Comparison of ENCODE assay signal across 31 mouse cellular contexts in the genomic region with DNA sequence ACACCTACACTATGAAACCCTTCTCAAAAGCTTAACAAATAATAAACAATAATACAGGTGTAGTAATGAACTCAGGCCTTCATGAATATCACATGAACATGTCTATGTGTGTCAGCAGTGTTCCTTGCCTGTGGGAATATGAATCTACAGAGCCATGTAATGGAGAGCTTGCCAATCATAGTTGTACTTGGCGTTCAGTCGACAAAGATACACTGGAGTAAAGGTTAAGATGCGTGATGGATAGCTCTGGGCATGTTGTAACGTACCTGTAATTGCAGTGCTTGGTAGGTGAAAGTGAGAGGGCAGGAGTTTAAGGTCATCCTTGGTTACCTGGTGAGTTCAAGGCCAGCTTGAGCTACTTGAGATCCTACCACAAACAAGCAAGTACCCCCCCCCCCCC.
"Had no signal": no experiment of that assay in that cellular context is flagged by ENCODE, and none has a peak within 500 bp of the region (broad histone marks: within the 10 kb centered on the region; RNA-seq: fewer than 3 reads in every experiment).

No protein-coding gene starts in this region.

- H3K27me3 ChIP-seq: limb, embryonic 15.5 days; lung, embryonic 15.5 days; midbrain, embryonic 15.5 days had no signal

- DNase-seq: left cerebral cortex, postnatal 4 days; liver; liver, embryonic 13.5 days; lung, adult 18-20 months; lung, adult 2 months; lung, embryonic 14.5 days; lung, postnatal 10 days; lung, postnatal 14 days; lung, postnatal 36 days; lung, postnatal 4 days; midbrain, embryonic 14.5 days had no signal

- H3K27ac ChIP-seq: left cerebral cortex, adult 2 months; limb, embryonic 10.5 days; limb, embryonic 12.5 days; limb, embryonic 13.5 days; limb, embryonic 15.5 days; liver, embryonic 12.5 days; liver, embryonic 13.5 days; liver, embryonic 14.5 days; liver, embryonic 15.5 days; lung, embryonic 15.5 days; macrophage; midbrain, embryonic 10.5 days; midbrain, embryonic 12.5 days; midbrain, embryonic 13.5 days; midbrain, embryonic 15.5 days had no signal

- H3K4me2 ChIP-seq: limb, embryonic 12.5 days; limb, embryonic 13.5 days; limb, embryonic 15.5 days; liver, embryonic 11.5 days; liver, embryonic 12.5 days; liver, embryonic 13.5 days; liver, embryonic 15.5 days; lung, embryonic 14.5 days; lung, embryonic 15.5 days; midbrain, embryonic 11.5 days; midbrain, embryonic 12.5 days; midbrain, embryonic 13.5 days; midbrain, embryonic 15.5 days had no signal

- H3K9me3 ChIP-seq: limb, embryonic 10.5 days; limb, embryonic 12.5 days; limb, embryonic 13.5 days; limb, embryonic 15.5 days; liver, embryonic 13.5 days; liver, embryonic 15.5 days; lung, embryonic 15.5 days; megakaryocyte, embryonic 14.5 days; midbrain, embryonic 10.5 days; midbrain, embryonic 12.5 days; midbrain, embryonic 13.5 days; midbrain, embryonic 15.5 days had no signal

- H3K36me3 ChIP-seq: limb, embryonic 10.5 days; limb, embryonic 12.5 days; limb, embryonic 13.5 days; limb, embryonic 15.5 days; liver, embryonic 12.5 days; liver, embryonic 13.5 days; liver, embryonic 15.5 days; lung, embryonic 15.5 days; midbrain, embryonic 10.5 days; midbrain, embryonic 12.5 days; midbrain, embryonic 13.5 days; midbrain, embryonic 15.5 days had no signal

- H3K4me1 ChIP-seq: limb, embryonic 12.5 days; limb, embryonic 13.5 days; limb, embryonic 15.5 days; midbrain, embryonic 12.5 days had no signal

- H3K4me3 ChIP-seq: left cerebral cortex, adult 2 months; limb, embryonic 10.5 days; limb, embryonic 12.5 days; limb, embryonic 13.5 days; limb, embryonic 15.5 days; liver, embryonic 12.5 days; liver, embryonic 13.5 days; liver, embryonic 15.5 days; lung, embryonic 15.5 days; megakaryocyte, embryonic 14.5 days; midbrain, embryonic 10.5 days; midbrain, embryonic 12.5 days; midbrain, embryonic 13.5 days; midbrain, embryonic 15.5 days; myocyte had no signal

- ATAC-seq: liver, embryonic 12.5 days; lung, postnatal 0 days; midbrain, embryonic 13.5 days; midbrain, embryonic 15.5 days; midbrain, embryonic 16.5 days had no signal

- H3K9ac ChIP-seq: limb, embryonic 12.5 days; limb, embryonic 13.5 days; limb, embryonic 15.5 days; liver, embryonic 12.5 days; liver, embryonic 13.5 days; liver, embryonic 14.5 days; liver, embryonic 15.5 days; lung, embryonic 14.5 days; lung, embryonic 15.5 days; midbrain, embryonic 12.5 days; midbrain, embryonic 13.5 days; midbrain, embryonic 15.5 days had no signal
